28 mouse cellular contexts compared by ENCODE assay signal in genomic region chr13:49536946-49537345, GRCm38 (mm10). TPM values are rescaled to one million over a fixed set of nuclear protein-coding genes. Genes with fewer than 3 reads are reported as not detected.
DNase-seq lines count a peak whose midpoint lies in the region; TF ChIP-seq lines count a peak whose summit lies in the region.
"Had no signal": no experiment of that assay in that cellular context is flagged by ENCODE, and none has a peak within 500 bp of the region (broad histone marks: within the 10 kb centered on the region; RNA-seq: fewer than 3 reads in every experiment).

No protein-coding gene starts in this region.

- no peaks in the 10 kb centered on the region for H3K36me3 ChIP-seq in testis, adult 2 months (ENCODE audit: control insufficient read depth, insufficient read depth, low read length)
- H3K36me3 ChIP-seq: embryonic facial prominence, embryonic 10.5 days; embryonic facial prominence, embryonic 13.5 days; forebrain, embryonic 12.5 days; forebrain, embryonic 15.5 days; heart, embryonic 12.5 days; heart, embryonic 15.5 days had no signal

- no peaks in the 10 kb centered on the region for H3K27me3 ChIP-seq in testis, adult 2 months (ENCODE audit: control insufficient read depth, insufficient read depth, low read length)
- H3K27me3 ChIP-seq: embryonic facial prominence, embryonic 13.5 days; forebrain, embryonic 12.5 days; forebrain, embryonic 15.5 days; heart, embryonic 12.5 days; heart, embryonic 15.5 days had no signal

- peak overlapping the region; percentile 4 for H3K27ac ChIP-seq in gastrocnemius, adult 2 months
- peak overlapping the region; percentile 42; the same call in 1 of the 2 replicates for H3K27ac ChIP-seq in testis, adult 2 months (ENCODE audit: control insufficient read depth, insufficient read depth, low read depth, low read length)
- H3K27ac ChIP-seq: embryonic facial prominence, embryonic 10.5 days; embryonic facial prominence, embryonic 13.5 days; forebrain, embryonic 12.5 days; forebrain, embryonic 15.5 days; heart, embryonic 15.5 days; hindbrain, embryonic 14.5 days; hindbrain, postnatal 0 days had no signal

- no peak for TF ChIP-seq CTCF in gastrocnemius, adult 2 months (IDR thresholded peaks at IDR 0.05)
- TF ChIP-seq CTCF in testis, adult 2 months (IDR thresholded peaks at IDR 0.05; ENCODE audit: control insufficient read depth, insufficient read depth, insufficient replicate concordance, low read depth, low read length) = no peak

- no peaks in the 10 kb centered on the region for H3K4me1 ChIP-seq in testis, adult 2 months (ENCODE audit: control insufficient read depth, insufficient read depth, low read length)
- H3K4me1 ChIP-seq: forebrain, embryonic 12.5 days; forebrain, embryonic 15.5 days; heart, embryonic 12.5 days; heart, embryonic 15.5 days had no signal

- no peak for DNase-seq in gastrocnemius, adult 2 months
- no peak for DNase-seq in gastrocnemius, postnatal 4 days (ENCODE audit: low spot score in 2 of 2)
- no peak for DNase-seq in testis, postnatal 10 days (ENCODE audit: low spot score)
- peak; percentile 44 for DNase-seq in adrenal gland, postnatal 14 days
- peak; percentile 9 for DNase-seq in testis, postnatal 14 days (ENCODE audit: low spot score)
- DNase-seq in yolk sac, embryonic 10.5 days (ENCODE audit: low spot score) = no peak
- DNase-seq in embryo, embryonic 9.5 days (ENCODE audit: extremely low spot score) = no peak
- DNase-seq: cerebellum, adult 11 months; cerebellum, adult 2 months; cerebellum, adult 9-11 months; cerebellum, postnatal 25 days; gastrocnemius, postnatal 10 days; gastrocnemius, postnatal 36 days; heart, postnatal 10 days; heart, postnatal 36 days had no signal

- no peak for TF ChIP-seq POLR2A in testis, adult 2 months (IDR thresholded peaks at IDR 0.05; ENCODE audit: control insufficient read depth, low read depth, low read length)

- intact Hi-C loops in gastrocnemius, adult 2 months (cut with DNase I) = loop anchor here (5.0 kb wide), 1 partner anchor 55 kb away; no protein-coding TSS in a partner anchor

- H3K4me3 ChIP-seq in gastrocnemius, adult 2 months = no peak overlapping the region
- H3K4me3 ChIP-seq in testis, adult 2 months (ENCODE audit: control insufficient read depth, low read depth, low read length) = no peak overlapping the region
- H3K4me3 ChIP-seq: embryonic facial prominence, embryonic 10.5 days; embryonic facial prominence, embryonic 13.5 days; erythroblast, embryonic 14.5 days; forebrain, embryonic 12.5 days; forebrain, embryonic 15.5 days; heart, embryonic 12.5 days; heart, embryonic 15.5 days had no signal

RNA-seq across cellular contexts. Expression of gene Aspn, which starts 7.3 kb away (rescaled TPM):
- total RNA-seq in gastrocnemius, adult 2 months (2021) = 10 to 100 TPM; 13.0 to 19.6 TPM
- 100 to 1,000 TPM; 194 to 215 TPM for total RNA-seq in gastrocnemius, postnatal 4 days (2021)
- polyA plus RNA-seq in testis, adult 2 months (2012; rRNA removed) = 0.08 and 0.30 TPM in 2 replicates
- 21.8 and 25.0 TPM in 2 replicates for total RNA-seq in adrenal gland, postnatal 14 days (2021)
- total RNA-seq: common myeloid progenitor, adult 5-6 weeks; MEL had no signal
- polyA plus RNA-seq: CD4-positive, CD25-positive, alpha-beta regulatory T cell, adult 4 months; erythroblast, embryonic 14.5 days had no signal

RNA-seq across cellular contexts. Expression of gene Ecm2, which starts 32.3 kb away (rescaled TPM):
- 10 to 100 TPM in 1 of 2 experiments, 1 to 10 TPM in 1; 8.0 to 15.0 TPM for total RNA-seq in gastrocnemius, adult 2 months (2021)
- total RNA-seq in gastrocnemius, postnatal 4 days (2021) = 10 to 100 TPM; 11.7 to 14.8 TPM
- polyA plus RNA-seq in testis, adult 2 months (2012; rRNA removed) = 0.42 and 0.96 TPM in 2 replicates
- 8.3 and 12.0 TPM in 2 replicates for total RNA-seq in adrenal gland, postnatal 14 days (2021)
- polyA plus RNA-seq: erythroblast, embryonic 14.5 days had no signal

RNA-seq across cellular contexts. Expression of gene Tes3-ps, which starts 43.8 kb away (rescaled TPM):
- total RNA-seq in gastrocnemius, adult 2 months (2021) = 1 to 10 TPM; 1.7 to 2.4 TPM
- 1 to 10 TPM; 1.6 to 1.8 TPM for total RNA-seq in gastrocnemius, postnatal 4 days (2021)
- polyA plus RNA-seq in testis, adult 2 months (2012; rRNA removed) = 0.45 and 0.62 TPM in 2 replicates
- 1.3 TPM in 2 replicates for total RNA-seq in adrenal gland, postnatal 14 days (2021)

RNA-seq across cellular contexts. Expression of gene Omd, which starts 45.3 kb away (rescaled TPM):
- 1 to 10 TPM; 1.9 to 4.8 TPM for total RNA-seq in gastrocnemius, adult 2 months (2021)
- total RNA-seq in gastrocnemius, postnatal 4 days (2021) = 1 to 10 TPM in 1 of 2 experiments, under 1 TPM in 1; 0.93 to 1.5 TPM
- 0.12 and 0.20 TPM in 2 replicates for polyA plus RNA-seq in testis, adult 2 months (2012; rRNA removed)
- total RNA-seq in adrenal gland, postnatal 14 days (2021) = 3.8 and 6.4 TPM in 2 replicates
- total RNA-seq: common myeloid progenitor, adult 5-6 weeks had no signal
- polyA plus RNA-seq: erythroblast, embryonic 14.5 days had no signal

Comparison
In these comparisons a context has a peak if more than half of its experiments do, and no peak if none do; other contexts are left out.
1. DNase-seq: peak in adrenal gland, postnatal 14 days (single experiment) and testis, postnatal 14 days (single experiment); none in gastrocnemius, adult 2 months (single experiment), gastrocnemius, postnatal 4 days (0 of 2), testis, postnatal 10 days (single experiment), yolk sac, embryonic 10.5 days (single experiment) and embryo, embryonic 9.5 days (single experiment).